Mouse (Mus musculus) brain, adult 2 months (tissue): ENCODE data around the gene Olfr1161.
"Not testable (repeated sequence)": the region's sequence is repeated elsewhere in the genome, so short reads cannot be mapped to it uniquely, and the experiment has no call there.

Experiments used
- DNase-seq: peaks from one replicate; pipeline ENCODE4 v3.0.0; 2011; ENCODE audit warnings: low read depth, low spot score

Olfr1161 gene

DNA sequence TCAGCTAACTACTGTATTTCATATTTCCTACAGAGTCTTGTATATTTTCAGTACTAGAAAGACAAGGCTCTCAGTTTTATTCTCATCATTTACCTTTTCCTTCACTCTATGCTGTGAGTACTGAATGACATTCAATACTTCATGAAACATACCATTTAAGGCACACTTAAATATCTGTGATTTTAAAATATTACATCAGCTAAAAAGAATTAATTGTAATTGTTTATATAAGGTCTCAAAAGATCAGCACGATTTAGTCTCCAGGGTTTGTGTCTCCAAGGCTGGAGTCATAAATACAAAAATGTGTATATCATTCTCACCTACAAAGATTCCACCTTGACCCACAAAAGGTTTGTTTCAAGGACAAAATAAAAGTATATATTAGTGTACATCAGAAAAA, at the start of gene Olfr1161:
Gene Olfr1161, plus strand, starts transcription at position 301 of the 400 bp plus-strand sequence.
- DNase-seq: not testable (repeated sequence)

DNA sequence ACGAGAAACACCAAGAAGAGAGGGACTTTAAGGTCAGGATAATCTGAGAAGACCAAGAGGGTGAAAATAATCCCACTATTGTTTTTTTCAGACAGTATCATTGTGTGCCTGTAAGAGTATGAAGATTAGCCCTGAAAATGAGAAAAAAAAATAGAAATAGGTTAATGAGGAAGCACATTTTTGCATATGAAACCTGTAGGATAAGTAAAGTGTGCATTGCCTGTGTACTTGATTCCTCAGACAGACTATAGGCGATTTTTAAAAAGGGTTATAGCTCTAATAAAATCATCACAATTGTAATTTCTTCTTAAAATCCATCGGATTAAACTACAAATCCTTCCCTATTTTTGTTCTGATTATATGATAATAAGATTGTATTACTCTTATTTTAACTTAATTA, 48.0 kb upstream of the Olfr1161 start, which contains the start of gene Olfr74:
Gene Olfr74, minus strand, starts transcription at position 101 of the 400 bp plus-strand sequence.
- no peak for DNase-seq

GRCm38 (mm10) chr2:87989813-87990212, 32.8 kb upstream of the Olfr1161 start, which contains the start of gene Olfr1158:
Olfr1158 (plus strand) TSS chr2:87990113.
- no peak for DNase-seq

DNA sequence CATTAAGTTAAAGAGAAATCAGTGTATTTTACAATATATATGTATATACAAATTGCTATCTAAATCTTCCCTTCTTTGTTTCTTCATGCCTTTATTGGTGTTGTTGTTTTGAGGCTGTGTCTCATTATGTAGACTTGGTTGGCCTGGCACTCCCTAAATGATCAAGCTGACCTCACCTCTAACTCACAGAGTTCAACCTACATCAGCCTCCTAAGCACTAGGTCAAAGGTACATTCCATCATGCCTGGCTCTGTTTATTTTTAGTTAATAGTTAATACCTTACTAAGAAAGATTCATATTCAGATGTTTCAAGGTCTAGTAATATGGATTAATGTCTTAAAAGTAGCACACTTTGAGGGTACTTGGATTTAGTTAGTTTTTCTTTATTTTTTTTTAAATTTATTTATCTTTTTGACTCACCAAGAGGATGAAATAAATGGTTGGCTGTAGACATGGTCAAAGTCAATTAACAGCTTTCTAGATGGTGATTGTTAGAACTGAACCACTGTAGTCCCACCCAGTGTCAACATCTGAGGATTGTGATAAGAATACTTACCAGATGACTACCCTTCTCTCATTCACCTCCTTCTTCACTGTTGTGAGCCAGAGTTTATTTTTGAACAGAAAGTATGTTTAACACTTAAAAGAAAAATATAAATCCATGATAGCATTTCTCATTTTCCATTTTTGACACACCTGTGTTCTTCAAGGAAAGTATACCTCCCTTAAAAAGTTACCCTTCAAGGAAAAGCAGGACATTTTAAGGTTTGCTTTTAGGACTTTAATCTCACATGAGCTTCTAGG, 14.9 kb upstream of the Olfr1161 start, which contains the start of gene Olfr1160:
Gene Olfr1160, minus strand, starts transcription at position 754 of the 804 bp plus-strand sequence.
- no peak for DNase-seq

- no peak for DNase-seq
Observed at GRCm38 (mm10) chr2:88037599-88037998, 15.0 kb downstream of the Olfr1161 start, which contains the start of gene Olfr73. Olfr73 (minus strand) TSS chr2:88037699.

DNA sequence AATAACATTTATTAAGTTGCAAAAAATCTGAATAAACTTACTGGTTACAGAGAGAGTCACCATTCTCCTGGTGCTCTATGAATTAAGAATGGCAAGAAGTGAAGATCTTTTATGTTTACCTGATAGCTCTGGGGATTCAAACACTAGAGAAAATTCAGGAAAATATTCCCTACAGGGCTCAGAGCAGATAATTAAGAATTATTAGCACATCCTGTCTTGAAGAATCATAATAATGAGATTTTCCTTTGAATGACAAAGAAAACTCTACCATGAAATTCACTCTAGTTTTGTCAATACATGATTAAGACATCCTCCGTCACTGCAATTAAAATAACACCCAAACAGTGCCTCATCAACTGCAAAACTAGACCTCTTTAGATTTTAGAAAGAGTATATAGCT, 28.5 kb downstream of the Olfr1161 start, which contains the start of gene Olfr1162:
Gene Olfr1162, minus strand, starts transcription at position 101 of the 400 bp plus-strand sequence.
- DNase-seq: no peak

DNA sequence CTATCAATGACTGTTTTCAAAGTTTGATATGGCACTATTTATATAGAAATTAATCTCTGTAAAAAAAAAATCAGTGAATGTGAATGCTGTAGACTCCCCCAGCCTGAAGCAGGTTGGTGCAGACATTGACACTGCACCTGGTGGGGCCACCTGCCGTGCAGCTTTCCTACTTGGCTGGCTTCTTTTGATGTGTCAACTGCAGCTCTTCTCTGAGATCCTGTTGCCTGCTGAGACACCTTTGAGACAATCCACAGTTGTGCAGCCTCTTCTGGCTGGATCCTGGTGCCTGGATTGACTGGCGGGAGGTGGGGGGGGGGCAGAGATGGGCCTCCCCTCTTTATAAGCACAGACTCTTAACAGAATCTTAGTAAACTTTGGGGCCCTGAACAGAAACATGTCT, 41.0 kb downstream of the Olfr1161 start:
- no peak for DNase-seq

GRCm38 (mm10) chr2:88071730-88072129, 49.2 kb downstream of the Olfr1161 start, which contains the start of gene Olfr1163:
Olfr1163 (minus strand) TSS chr2:88071830.
- DNase-seq: no peak
